Mouse (Mus musculus): ENCODE results near the gene Eif1. TPM values are rescaled to one million over a fixed set of nuclear protein-coding genes. Genes with fewer than 3 reads are reported as not detected.

The Eif1 gene
- polyA plus RNA-seq, 1 experiment = 769 TPM

DNA sequence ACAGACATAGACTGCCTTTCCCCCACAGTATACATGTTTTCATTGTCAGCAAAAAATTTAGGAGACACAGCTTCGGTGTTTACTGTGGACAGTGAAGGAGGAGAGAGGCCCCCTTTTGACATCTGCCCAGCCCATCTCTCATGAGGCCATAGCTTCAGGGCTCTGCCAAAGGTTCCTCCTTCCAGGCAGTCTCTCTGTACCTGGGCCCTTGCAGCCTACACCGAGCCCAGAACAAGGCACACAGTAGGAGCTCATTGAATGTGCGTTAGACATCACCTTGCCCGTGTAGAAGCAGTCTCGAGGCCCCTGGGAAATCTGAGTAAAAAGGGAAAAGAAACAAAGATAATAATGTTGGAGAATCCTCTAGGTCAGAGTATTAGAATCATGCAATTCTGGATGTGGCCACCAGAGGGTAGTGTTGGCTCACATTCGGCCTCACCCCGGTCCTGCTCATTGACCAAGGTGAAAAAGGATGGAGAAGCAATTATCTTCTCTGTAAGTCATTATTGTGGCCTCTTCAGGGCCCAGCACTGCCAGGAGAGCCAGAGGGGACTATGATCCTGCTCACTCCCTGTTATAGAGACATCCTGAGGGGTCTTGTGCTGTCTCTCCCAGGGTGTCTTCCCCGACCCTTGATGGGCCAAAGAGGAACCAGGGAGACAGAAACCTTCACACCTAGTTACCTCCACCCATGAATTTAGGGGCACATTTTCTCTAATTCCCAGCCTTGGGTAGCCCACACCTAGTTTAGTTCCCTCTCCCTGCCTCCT is 42.7 kb downstream of the Eif1 start:
- Histone ChIP-seq H3K9ac (ENCODE audit: low read depth, poor library complexity, severe bottlenecking) (no peak overlapping the region), H3K4me1 (ENCODE audit: control insufficient read depth, insufficient read depth, low read length) (peaks cover 2% of the 10 kb centered on the region), H3K36me3 (ENCODE audit: control insufficient read depth, insufficient read depth, low read length, poor library complexity, severe bottlenecking) (no peaks in the 10 kb centered on the region), H3K27me3 (ENCODE audit: control insufficient read depth, insufficient read depth, low read length, poor library complexity, severe bottlenecking) (no peaks in the 10 kb centered on the region), H3K9me3 (replicated peaks; ENCODE audit: control insufficient read depth, insufficient read depth, low read length, poor library complexity, severe bottlenecking) (no peaks in the 10 kb centered on the region), H3K4me3 (ENCODE audit: low read depth, low read length) (no peak overlapping the region), H3K27ac (ENCODE audit: insufficient read depth, low read length) (no peak overlapping the region)
- TF ChIP-seq CTCF (IDR thresholded peaks at IDR 0.05; ENCODE audit: low read depth, low read length) (peak; percentile 85), POLR2A (IDR thresholded peaks at IDR 0.05; ENCODE audit: insufficient read depth, low read length) (no peak)

DNA sequence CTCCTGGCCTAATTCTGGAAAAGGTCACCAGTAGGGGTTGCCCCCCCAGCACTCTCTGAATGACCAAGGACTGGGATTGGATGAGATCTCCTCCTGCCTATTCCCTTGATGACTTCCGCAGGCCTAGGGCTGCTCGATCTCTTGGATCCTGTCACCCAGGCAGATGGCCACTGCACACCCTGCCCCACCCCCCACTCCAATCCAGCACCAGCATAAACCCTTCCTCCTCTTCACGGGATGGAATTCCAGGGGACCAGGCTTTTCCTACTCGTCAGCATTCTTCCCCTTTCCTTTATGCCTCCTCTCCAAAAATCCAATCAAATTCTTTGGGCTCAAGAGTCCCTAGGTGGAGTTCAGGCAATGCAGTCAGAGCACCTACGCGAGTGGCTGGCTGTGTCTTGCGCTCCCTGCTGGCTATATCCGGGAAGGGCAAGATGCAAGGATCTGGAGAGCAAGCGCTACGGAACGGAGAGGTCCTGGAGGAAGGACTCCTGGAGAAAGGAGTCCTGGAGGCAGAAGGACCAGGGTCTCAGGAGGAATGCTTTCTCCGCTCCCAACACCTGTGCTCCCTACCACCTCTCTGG is 43.4 kb downstream of the Eif1 start:
- TF ChIP-seq CTCF (IDR thresholded peaks at IDR 0.05; ENCODE audit: low read depth, low read length) (peak; percentile 91), EP300 (IDR thresholded peaks at IDR 0.05; ENCODE audit: insufficient read depth, low read depth, low read length) (no peak), POLR2A (IDR thresholded peaks at IDR 0.05; ENCODE audit: insufficient read depth, low read length) (no peak)
- no peak overlapping the region for H3K4me3 ChIP-seq (ENCODE audit: low read depth, low read length)
- no peaks in the 10 kb centered on the region for H3K27me3 ChIP-seq (ENCODE audit: control insufficient read depth, insufficient read depth, low read length, poor library complexity, severe bottlenecking)
- no peak overlapping the region for H3K9ac ChIP-seq (ENCODE audit: low read depth, poor library complexity, severe bottlenecking)
- H3K9me3 ChIP-seq (replicated peaks; ENCODE audit: control insufficient read depth, insufficient read depth, low read length, poor library complexity, severe bottlenecking) = no peaks in the 10 kb centered on the region
- peaks cover 2% of the 10 kb centered on the region for H3K4me1 ChIP-seq (ENCODE audit: control insufficient read depth, insufficient read depth, low read length)
- H3K36me3 ChIP-seq (ENCODE audit: control insufficient read depth, insufficient read depth, low read length, poor library complexity, severe bottlenecking) = no peaks in the 10 kb centered on the region
- H3K27ac ChIP-seq (ENCODE audit: insufficient read depth, low read length) = no peak overlapping the region

DNA sequence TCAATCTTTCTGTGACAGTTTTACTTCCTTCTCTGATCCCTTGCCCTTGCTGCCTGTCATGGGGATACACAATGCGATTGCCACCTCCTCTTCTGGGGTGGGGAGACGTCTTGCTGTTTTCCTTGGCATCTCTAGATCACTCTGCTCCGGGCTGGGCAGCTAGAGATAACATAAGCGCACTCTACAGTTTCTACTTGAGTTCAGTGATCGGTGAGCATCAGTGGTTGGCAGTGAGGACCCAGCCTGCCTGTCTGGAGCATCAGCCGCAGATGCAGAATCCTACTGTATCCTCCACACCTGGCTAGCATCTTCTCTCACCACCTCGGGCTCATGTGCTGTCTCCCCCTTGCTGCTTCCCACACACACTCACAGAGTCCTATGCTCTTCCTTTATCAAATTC is 49.5 kb downstream of the Eif1 start:
- Histone ChIP-seq H3K9ac (ENCODE audit: low read depth, poor library complexity, severe bottlenecking) (no peak overlapping the region), H3K4me3 (ENCODE audit: low read depth, low read length) (no peak overlapping the region), H3K4me1 (ENCODE audit: control insufficient read depth, insufficient read depth, low read length) (peaks cover 4% of the 10 kb centered on the region), H3K9me3 (replicated peaks; ENCODE audit: control insufficient read depth, insufficient read depth, low read length, poor library complexity, severe bottlenecking) (no peaks in the 10 kb centered on the region), H3K27ac (ENCODE audit: insufficient read depth, low read length) (0 out of 2 replicates have a peak overlapping the region, but pooled peaks have one; percentile 14), H3K27me3 (ENCODE audit: control insufficient read depth, insufficient read depth, low read length, poor library complexity, severe bottlenecking) (no peaks in the 10 kb centered on the region), H3K36me3 (ENCODE audit: control insufficient read depth, insufficient read depth, low read length, poor library complexity, severe bottlenecking) (peaks cover 19% of the 10 kb centered on the region; the same call in 1 of the 2 replicates)
- TF ChIP-seq EP300 (IDR thresholded peaks at IDR 0.05; ENCODE audit: insufficient read depth, low read depth, low read length) (no peak), CTCF (IDR thresholded peaks at IDR 0.05; ENCODE audit: low read depth, low read length) (no peak)

DNA sequence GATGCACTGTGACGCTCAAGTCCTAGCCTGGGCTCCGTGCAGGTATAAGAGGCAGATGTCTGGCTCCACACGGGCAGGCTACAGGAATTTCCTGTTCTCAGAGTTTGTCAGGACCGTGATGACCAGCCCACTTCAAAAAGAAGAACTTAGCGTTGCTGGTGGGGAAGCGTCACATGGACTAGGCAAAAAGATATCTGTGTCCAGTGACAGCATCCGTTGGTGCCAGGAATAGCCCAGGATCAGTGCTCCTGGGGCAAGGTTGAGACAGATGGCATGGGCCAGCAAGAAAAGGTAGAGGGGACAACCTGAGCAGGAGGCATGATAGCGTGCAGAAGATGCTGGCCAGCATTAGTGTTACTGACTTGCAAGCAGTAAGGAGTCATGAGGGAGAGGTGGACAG is 50.1 kb downstream of the Eif1 start:
- no peak overlapping the region for H3K9ac ChIP-seq (ENCODE audit: low read depth, poor library complexity, severe bottlenecking)
- H3K4me1 ChIP-seq (ENCODE audit: control insufficient read depth, insufficient read depth, low read length) = peaks cover 4% of the 10 kb centered on the region
- no peak overlapping the region for H3K4me3 ChIP-seq (ENCODE audit: low read depth, low read length)
- no peaks in the 10 kb centered on the region for H3K9me3 ChIP-seq (replicated peaks; ENCODE audit: control insufficient read depth, insufficient read depth, low read length, poor library complexity, severe bottlenecking)
- H3K36me3 ChIP-seq (ENCODE audit: control insufficient read depth, insufficient read depth, low read length, poor library complexity, severe bottlenecking) = peaks cover 20% of the 10 kb centered on the region; the same call in 1 of the 2 replicates
- no peaks in the 10 kb centered on the region for H3K27me3 ChIP-seq (ENCODE audit: control insufficient read depth, insufficient read depth, low read length, poor library complexity, severe bottlenecking)
- TF ChIP-seq EP300 (IDR thresholded peaks at IDR 0.05; ENCODE audit: insufficient read depth, low read depth, low read length) = no peak
- no peak for TF ChIP-seq CTCF (IDR thresholded peaks at IDR 0.05; ENCODE audit: low read depth, low read length)
- no peak for TF ChIP-seq POLR2A (IDR thresholded peaks at IDR 0.05; ENCODE audit: insufficient read depth, low read length)
- H3K27ac ChIP-seq (ENCODE audit: insufficient read depth, low read length) = no peak overlapping the region

Other genes starting within 250 kb of the Eif1 start
- gene Krt32, start 231.7 kb upstream of the Eif1 start, polyA plus RNA-seq (2011; ENCODE audit: insufficient read depth, insufficient read length, low read depth, missing spikeins) = not detected in 2 replicates
- not detected in 2 replicates for gene Krt35, start 223.6 kb upstream of the Eif1 start, polyA plus RNA-seq (2011; ENCODE audit: insufficient read depth, insufficient read length, low read depth, missing spikeins)
- gene Krt36, start 214.3 kb upstream of the Eif1 start, polyA plus RNA-seq (2011; ENCODE audit: insufficient read depth, insufficient read length, low read depth, missing spikeins) = not detected in 2 replicates
- not detected in 2 replicates for gene Krt13, start 198.3 kb upstream of the Eif1 start, polyA plus RNA-seq (2011; ENCODE audit: insufficient read depth, insufficient read length, low read depth, missing spikeins)
- 0.37 and 0.41 TPM in 2 replicates for gene Krt15, start 184.0 kb upstream of the Eif1 start, polyA plus RNA-seq (2011; ENCODE audit: insufficient read depth, insufficient read length, low read depth, missing spikeins)
- 83.7 and 93.1 TPM in 2 replicates for gene Krt19, start 171.2 kb upstream of the Eif1 start, polyA plus RNA-seq (2011; ENCODE audit: insufficient read depth, insufficient read length, low read depth, missing spikeins)
- not detected in 2 replicates for gene Krt9, start 126.6 kb upstream of the Eif1 start, polyA plus RNA-seq (2011; ENCODE audit: insufficient read depth, insufficient read length, low read depth, missing spikeins)
- gene Krt14, start 112.3 kb upstream of the Eif1 start, polyA plus RNA-seq (2011; ENCODE audit: insufficient read depth, insufficient read length, low read depth, missing spikeins) = 1.3 TPM in 1 of 2 replicates, not detected in the other
- 0.99 TPM in 1 of 2 replicates, not detected in the other for gene Krt16, start 71.0 kb upstream of the Eif1 start, polyA plus RNA-seq (2011; ENCODE audit: insufficient read depth, insufficient read length, low read depth, missing spikeins)
- 10.5 and 11.8 TPM in 2 replicates for gene Krt17, start 58.9 kb upstream of the Eif1 start, polyA plus RNA-seq (2011; ENCODE audit: insufficient read depth, insufficient read length, low read depth, missing spikeins)
- 20.6 and 21.5 TPM in 2 replicates for gene Krt42, start 50.0 kb upstream of the Eif1 start, polyA plus RNA-seq (2011; ENCODE audit: insufficient read depth, insufficient read length, low read depth, missing spikeins)
- gene Gast, start 14.5 kb downstream of the Eif1 start, polyA plus RNA-seq (2011; ENCODE audit: insufficient read depth, insufficient read length, low read depth, missing spikeins) = not detected in 2 replicates
- gene Hap1, start 36.2 kb downstream of the Eif1 start, polyA plus RNA-seq (2011; ENCODE audit: insufficient read depth, insufficient read length, low read depth, missing spikeins) = 12.7 and 13.6 TPM in 2 replicates
- 166 and 171 TPM in 2 replicates for gene Jup, start 77.9 kb downstream of the Eif1 start, polyA plus RNA-seq (2011; ENCODE audit: insufficient read depth, insufficient read length, low read depth, missing spikeins)
- 13.3 and 16.8 TPM in 2 replicates for gene P3h4, start 95.0 kb downstream of the Eif1 start, polyA plus RNA-seq (2011; ENCODE audit: insufficient read depth, insufficient read length, low read depth, missing spikeins)
- gene Fkbp10, start 95.8 kb downstream of the Eif1 start, polyA plus RNA-seq (2011; ENCODE audit: insufficient read depth, insufficient read length, low read depth, missing spikeins) = 22.5 and 24.3 TPM in 2 replicates
- gene Nt5c3b, start 121.9 kb downstream of the Eif1 start, polyA plus RNA-seq (2011; ENCODE audit: insufficient read depth, insufficient read length, low read depth, missing spikeins) = 37.3 and 44.6 TPM in 2 replicates
- 0.84 and 0.90 TPM in 2 replicates for gene Klhl10, start 122.0 kb downstream of the Eif1 start, polyA plus RNA-seq (2011; ENCODE audit: insufficient read depth, insufficient read length, low read depth, missing spikeins)
- 18.4 and 19.6 TPM in 2 replicates for gene Klhl11, start 152.9 kb downstream of the Eif1 start, polyA plus RNA-seq (2011; ENCODE audit: insufficient read depth, insufficient read length, low read depth, missing spikeins)
- 225 and 232 TPM in 2 replicates for gene Acly, start 208.1 kb downstream of the Eif1 start, polyA plus RNA-seq (2011; ENCODE audit: insufficient read depth, insufficient read length, low read depth, missing spikeins)
- 2.5 and 3.4 TPM in 2 replicates for gene Ttc25, start 225.7 kb downstream of the Eif1 start, polyA plus RNA-seq (2011; ENCODE audit: insufficient read depth, insufficient read length, low read depth, missing spikeins)